Mouse (Mus musculus): ENCODE measurements around the gene Umps. TPM values are rescaled to one million over a fixed set of nuclear protein-coding genes. Genes with fewer than 3 reads are reported as not detected.

The Umps gene
- total and polyA plus RNA-seq, 3 experiments = 109 to 132 TPM; not detected in 1

DNA sequence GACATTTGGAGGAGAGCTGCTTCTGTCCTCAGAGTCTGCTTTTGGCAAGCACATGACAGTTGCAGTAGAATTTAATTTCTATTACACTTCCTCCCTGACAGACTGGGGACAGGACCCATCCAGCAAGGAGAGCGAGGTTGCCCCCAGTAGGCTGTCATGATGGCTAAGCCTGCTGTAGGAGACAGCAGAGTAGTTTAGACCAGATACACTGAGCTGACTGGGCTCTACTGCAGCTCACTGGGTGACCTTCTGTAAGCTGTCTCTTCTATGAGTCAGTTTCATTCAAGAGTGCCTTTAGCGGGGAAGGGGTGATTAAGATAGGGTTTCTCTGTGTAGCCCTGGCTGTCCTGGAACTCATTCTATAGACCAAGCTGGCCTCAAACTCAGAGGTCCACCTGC is 27.7 kb downstream of the Umps start:
- no peaks in the 10 kb centered on the region for H3K9me3 ChIP-seq (replicated peaks; ENCODE audit: insufficient read depth, low read length)

DNA sequence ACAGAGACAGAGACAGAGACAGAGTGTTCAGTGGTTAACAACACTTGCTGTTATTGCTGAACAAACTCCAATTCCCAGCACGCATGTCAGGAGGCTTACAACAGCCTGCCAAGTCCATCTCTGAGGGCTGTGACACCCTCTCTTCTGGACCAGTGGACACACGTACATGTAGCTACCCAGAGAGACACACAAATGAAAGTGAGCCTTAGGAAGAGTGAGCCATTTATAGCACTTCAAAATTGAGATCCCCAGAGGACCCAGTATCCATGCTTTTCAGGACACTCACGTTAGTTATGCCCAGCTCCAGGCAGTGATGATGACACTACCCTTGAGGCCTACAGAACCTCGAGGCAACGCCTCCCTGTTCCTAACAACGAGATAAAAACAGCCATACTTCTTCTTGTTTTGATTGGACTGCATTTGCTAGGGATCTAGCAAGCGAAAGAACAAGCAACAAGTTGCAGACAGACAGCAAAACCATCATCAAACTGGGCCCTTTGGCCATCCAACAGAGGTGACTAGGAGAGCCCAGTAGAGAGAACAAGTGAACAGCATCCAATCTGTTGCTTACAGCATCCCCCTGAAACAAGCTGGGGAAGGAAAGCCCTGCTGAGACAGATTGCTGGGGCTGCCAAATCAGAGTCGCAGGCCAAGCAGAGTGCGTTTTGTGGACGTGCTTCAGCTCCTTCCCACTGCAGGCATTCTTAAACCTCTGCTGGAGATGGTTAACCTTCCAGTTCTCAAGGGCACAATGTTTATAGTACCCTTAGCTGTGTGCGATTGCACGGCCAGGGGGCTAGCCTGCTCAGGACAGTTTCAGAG is 28.3 kb downstream of the Umps start:
- peak; percentile 32 for DNase-seq (ENCODE audit: low read depth, low spot score)
- no peaks in the 10 kb centered on the region for H3K79me2 ChIP-seq (ENCODE audit: control insufficient read depth, insufficient read depth, low read length, poor library complexity)
- no peak overlapping the region for H3K4me3 ChIP-seq (ENCODE audit: control insufficient read depth in 1 of 2, insufficient read depth in 1 of 2, low read depth in 2 of 2, low read length in 2 of 2)
- TF ChIP-seq CTCF (IDR thresholded peaks at IDR 0.05 in 2 of 3, conservative IDR thresholded peaks at IDR 0.05 in 1 of 3; ENCODE audit: control insufficient read depth in 1 of 3, insufficient read depth in 1 of 3, low read depth in 2 of 3, low read length in 3 of 3, poor library complexity in 1 of 3, severe bottlenecking in 1 of 3) (no peak), POLR2AphosphoS5 (IDR thresholded peaks at IDR 0.05; ENCODE audit: borderline replicate concordance, low read depth, low read length) (no peak), BHLHE40 (IDR thresholded peaks at IDR 0.05; ENCODE audit: borderline replicate concordance, low read depth, low read length) (no peak), POLR2AphosphoS2 (IDR thresholded peaks at IDR 0.05; ENCODE audit: low read length) (no peak), KAT2A (conservative IDR thresholded peaks at IDR 0.05; ENCODE audit: low read depth, low read length) (no peak), TBP (IDR thresholded peaks at IDR 0.05; ENCODE audit: low read depth, low read length) (no peak), TAL1 (IDR thresholded peaks at IDR 0.05; ENCODE audit: low read length) (no peak), GABPA (IDR thresholded peaks at IDR 0.05; ENCODE audit: low read depth, low read length) (no peak), MAFK (IDR thresholded peaks at IDR 0.05; ENCODE audit: borderline replicate concordance, low read depth, low read length) (no peak), JUND (IDR thresholded peaks at IDR 0.05; ENCODE audit: low read depth, low read length) (no peak), TCF12 (IDR thresholded peaks at IDR 0.05; ENCODE audit: low read depth, low read length) (no peak), E2F4 (IDR thresholded peaks at IDR 0.05; ENCODE audit: borderline replicate concordance, low read depth, low read length) (no peak), MEF2A (IDR thresholded peaks at IDR 0.05; ENCODE audit: extremely low read depth, insufficient replicate concordance, low read depth, low read length, poor library complexity, severe bottlenecking) (no peak), UBTF (IDR thresholded peaks at IDR 0.05; ENCODE audit: borderline replicate concordance, insufficient read depth, low read depth, low read length) (no peak)
- peaks cover 0 to 2% of the 10 kb centered on the region in 2 experiments; a peak in 1 of 4 replicates for H3K27me3 ChIP-seq (ENCODE audit: control insufficient read depth in 1 of 2, insufficient read depth in 2 of 2, low read length in 2 of 2)
- no peaks in the 10 kb centered on the region for H3K9me3 ChIP-seq (replicated peaks; ENCODE audit: insufficient read depth, low read length)
- peaks cover 0 to 20% of the 10 kb centered on the region in 2 experiments; a peak in 2 of 4 replicates for H3K4me1 ChIP-seq (ENCODE audit: control insufficient read depth in 1 of 2, insufficient read depth in 2 of 2, low read length in 2 of 2)
- peaks cover 0 to 4% of the 10 kb centered on the region in 2 experiments; a peak in 2 of 4 replicates for H3K36me3 ChIP-seq (ENCODE audit: control insufficient read depth in 1 of 2, insufficient read depth in 2 of 2, low read length in 2 of 2)
- H3K27ac ChIP-seq (ENCODE audit: control insufficient read depth, low read depth, low read length) = no peak overlapping the region
- H3K9ac ChIP-seq (ENCODE audit: control insufficient read depth, low read depth, low read length, poor library complexity, severe bottlenecking) = no peak overlapping the region

More for the DNA sequence above, 27.7 kb downstream of the Umps start:
- Histone ChIP-seq H3K79me2 (ENCODE audit: control insufficient read depth, insufficient read depth, low read length, poor library complexity) (no peaks in the 10 kb centered on the region), H3K36me3 (ENCODE audit: control insufficient read depth in 1 of 2, insufficient read depth in 2 of 2, low read length in 2 of 2) (peaks cover 0 to 4% of the 10 kb centered on the region in 2 experiments; a peak in 2 of 4 replicates), H3K4me1 (ENCODE audit: control insufficient read depth in 1 of 2, insufficient read depth in 2 of 2, low read length in 2 of 2) (peaks cover 0 to 20% of the 10 kb centered on the region in 2 experiments; a peak in 2 of 4 replicates), H3K27ac (ENCODE audit: control insufficient read depth, low read depth, low read length) (no peak overlapping the region), H3K9ac (ENCODE audit: control insufficient read depth, low read depth, low read length, poor library complexity, severe bottlenecking) (no peak overlapping the region), H3K4me3 (ENCODE audit: control insufficient read depth in 1 of 2, insufficient read depth in 1 of 2, low read depth in 2 of 2, low read length in 2 of 2) (no peak overlapping the region), H3K27me3 (ENCODE audit: control insufficient read depth in 1 of 2, insufficient read depth in 2 of 2, low read length in 2 of 2) (peaks cover 0 to 2% of the 10 kb centered on the region in 2 experiments; a peak in 1 of 4 replicates)
- TF ChIP-seq TCF12 (IDR thresholded peaks at IDR 0.05; ENCODE audit: low read depth, low read length) (no peak), RAD21 (IDR thresholded peaks at IDR 0.05; ENCODE audit: low read depth, low read length) (no peak), ZNF384 (IDR thresholded peaks at IDR 0.05; ENCODE audit: low read depth, low read length) (no peak), TAL1 (IDR thresholded peaks at IDR 0.05; ENCODE audit: low read length) (no peak), JUND (IDR thresholded peaks at IDR 0.05; ENCODE audit: low read depth, low read length) (no peak), KAT2A (conservative IDR thresholded peaks at IDR 0.05; ENCODE audit: low read depth, low read length) (no peak), CHD2 (IDR thresholded peaks at IDR 0.05; ENCODE audit: low read length) (no peak), POLR2A (IDR thresholded peaks at IDR 0.05; ENCODE audit: control insufficient read depth in 1 of 2, insufficient read depth in 1 of 2, low read depth in 1 of 2, low read length in 2 of 2, poor library complexity in 1 of 2) (no peak), E2F4 (IDR thresholded peaks at IDR 0.05; ENCODE audit: borderline replicate concordance, low read depth, low read length) (no peak), POLR2AphosphoS5 (IDR thresholded peaks at IDR 0.05; ENCODE audit: borderline replicate concordance, low read depth, low read length) (no peak), TBP (IDR thresholded peaks at IDR 0.05; ENCODE audit: low read depth, low read length) (no peak), MXI1 (IDR thresholded peaks at IDR 0.05; ENCODE audit: low read depth, low read length) (no peak), BHLHE40 (IDR thresholded peaks at IDR 0.05; ENCODE audit: borderline replicate concordance, low read depth, low read length) (no peak), POLR2AphosphoS2 (IDR thresholded peaks at IDR 0.05; ENCODE audit: low read length) (no peak), MAFK (IDR thresholded peaks at IDR 0.05; ENCODE audit: borderline replicate concordance, low read depth, low read length) (no peak), MAX (IDR thresholded peaks at IDR 0.05; ENCODE audit: low read length) (no peak), MEF2A (IDR thresholded peaks at IDR 0.05; ENCODE audit: extremely low read depth, insufficient replicate concordance, low read depth, low read length, poor library complexity, severe bottlenecking) (no peak)
- no peak for DNase-seq (ENCODE audit: low read depth, low spot score)

Data from MEL (cell line).